Mouse (Mus musculus): Measurements from ENCODE around the gene Ecel1.

DNA sequence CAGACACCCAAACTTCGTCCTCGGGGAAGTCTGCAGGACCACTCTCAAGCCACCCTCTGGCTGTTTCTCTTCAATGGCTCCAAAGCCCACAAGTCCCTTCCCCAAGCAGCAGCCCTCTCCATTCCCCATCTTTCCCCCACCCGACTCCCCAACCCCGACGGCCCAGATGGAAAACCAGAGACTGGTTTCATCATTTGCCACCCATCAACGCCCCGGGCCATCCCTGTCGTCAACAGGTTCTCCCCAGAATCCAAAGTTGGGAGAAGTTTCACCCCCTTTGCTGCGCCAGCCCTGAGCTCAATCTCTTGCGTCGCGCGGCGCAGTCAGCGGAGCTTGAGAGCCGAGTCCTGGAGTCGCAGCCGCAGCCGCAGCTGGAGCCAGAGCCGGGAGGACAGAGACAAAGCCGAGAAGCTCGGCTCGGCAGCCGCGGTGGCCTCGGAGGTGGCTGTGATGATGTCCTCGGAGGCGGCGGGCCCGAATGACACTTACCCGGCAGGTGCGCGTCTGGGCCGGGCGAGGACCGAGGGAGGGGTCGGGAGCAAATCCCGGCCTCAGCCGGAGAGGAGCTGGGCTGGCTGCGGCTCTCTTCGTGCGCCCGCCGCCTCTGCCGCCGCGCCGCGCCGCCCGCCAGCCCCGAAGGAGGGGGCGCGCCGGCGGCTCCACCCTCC, 656 bp downstream of the Ecel1 start:
- no peak for TF ChIP-seq CTCF (IDR thresholded peaks at IDR 0.05; ENCODE audit: low read depth, low read length)
- TF ChIP-seq POLR2A (IDR thresholded peaks at IDR 0.05; ENCODE audit: insufficient read depth, low read length): no peak
